Mouse (Mus musculus): ENCODE data around the gene Nprl2. TPM values are rescaled to one million over a fixed set of nuclear protein-coding genes. Genes with fewer than 3 reads are reported as not detected.

Gene Nprl2
- polyA plus RNA-seq, 1 experiment from 2014 or later = 34.6 TPM

GRCm38 (mm10) chr9:107504662-107505537 is 37.1 kb upstream of the Nprl2 start:
- TF ChIP-seq CTCF (IDR thresholded peaks at IDR 0.05; ENCODE audit: low read depth) = no peak
- WGBS = 62% methylated on average over 19 of the region's 19 CpGs
- peak; percentile 18 for DNase-seq
- H3K9me3 ChIP-seq (ENCODE audit: low read depth, low read length) = no peaks in the 10 kb centered on the region
- no peak overlapping the region for H3K27ac ChIP-seq (ENCODE audit: low read depth)
- no peak overlapping the region for H3K4me2 ChIP-seq
- no peak for ATAC-seq (ENCODE audit: insufficient read depth)
- H3K36me3 ChIP-seq (ENCODE audit: insufficient read depth) = no peaks in the 10 kb centered on the region
- H3K4me1 ChIP-seq (ENCODE audit: insufficient read depth) = 0 out of 2 replicates have a peak, but pooled peaks cover 3% of the 10 kb centered on the region
- H3K27me3 ChIP-seq (ENCODE audit: insufficient read depth, low read length) = no peaks in the 10 kb centered on the region; the same call in 1 of the 2 replicates
- no peak overlapping the region for H3K9ac ChIP-seq
- no peak overlapping the region for H3K4me3 ChIP-seq (ENCODE audit: low read depth, low read length)

- H3K27me3 ChIP-seq (ENCODE audit: insufficient read depth, low read length) = no peaks in the 10 kb centered on the region; the same call in 1 of the 2 replicates
- WGBS = 59% methylated on average over 10 of the region's 10 CpGs
- no peak overlapping the region for H3K9ac ChIP-seq
- no peak for ATAC-seq (ENCODE audit: insufficient read depth)
- no peak overlapping the region for H3K4me3 ChIP-seq (ENCODE audit: low read depth, low read length)
- no peaks in the 10 kb centered on the region for H3K36me3 ChIP-seq (ENCODE audit: insufficient read depth)
- no peak overlapping the region for H3K27ac ChIP-seq (ENCODE audit: low read depth)
- H3K4me1 ChIP-seq (ENCODE audit: insufficient read depth) = 0 out of 2 replicates have a peak, but pooled peaks cover 3% of the 10 kb centered on the region
- H3K4me2 ChIP-seq = no peak overlapping the region
- DNase-seq = no peak
- H3K9me3 ChIP-seq (ENCODE audit: low read depth, low read length) = no peaks in the 10 kb centered on the region
- no peak for TF ChIP-seq CTCF (IDR thresholded peaks at IDR 0.05; ENCODE audit: low read depth)
These were observed 33.8 kb upstream of the Nprl2 start for GRCm38 (mm10) chr9:107508266-107508665.

GRCm38 (mm10) chr9:107510384-107511100 is 31.5 kb upstream of the Nprl2 start:
- no peak overlapping the region for H3K4me2 ChIP-seq
- no peaks in the 10 kb centered on the region for H3K4me1 ChIP-seq (ENCODE audit: insufficient read depth)
- no peaks in the 10 kb centered on the region for H3K9me3 ChIP-seq (ENCODE audit: low read depth, low read length)
- no peak overlapping the region for H3K4me3 ChIP-seq (ENCODE audit: low read depth, low read length)
- no peaks in the 10 kb centered on the region for H3K27me3 ChIP-seq (ENCODE audit: insufficient read depth, low read length)
- WGBS = 75% methylated on average over 14 of the region's 14 CpGs
- ATAC-seq (ENCODE audit: insufficient read depth) (no peak), DNase-seq (no peak)
- H3K9ac ChIP-seq = no peak overlapping the region
- TF ChIP-seq CTCF (IDR thresholded peaks at IDR 0.05; ENCODE audit: low read depth) = 0 out of 2 replicates have a peak, but pooled peaks have one; percentile 3
- H3K36me3 ChIP-seq (ENCODE audit: insufficient read depth) = no peaks in the 10 kb centered on the region
- no peak overlapping the region for H3K27ac ChIP-seq (ENCODE audit: low read depth)

GRCm38 (mm10) chr9:107511436-107511835 is 30.6 kb upstream of the Nprl2 start:
- ATAC-seq (ENCODE audit: insufficient read depth) (no peak), DNase-seq (no peak)
- H3K4me3 ChIP-seq (ENCODE audit: low read depth, low read length) = no peak overlapping the region
- H3K27ac ChIP-seq (ENCODE audit: low read depth) = no peak overlapping the region
- no peaks in the 10 kb centered on the region for H3K27me3 ChIP-seq (ENCODE audit: insufficient read depth, low read length)
- no peak overlapping the region for H3K4me2 ChIP-seq
- H3K36me3 ChIP-seq (ENCODE audit: insufficient read depth) = no peaks in the 10 kb centered on the region
- WGBS = 40% methylated on average over 8 of the region's 8 CpGs
- no peak for TF ChIP-seq CTCF (IDR thresholded peaks at IDR 0.05; ENCODE audit: low read depth)
- H3K4me1 ChIP-seq (ENCODE audit: insufficient read depth) = no peaks in the 10 kb centered on the region
- no peak overlapping the region for H3K9ac ChIP-seq
- no peaks in the 10 kb centered on the region for H3K9me3 ChIP-seq (ENCODE audit: low read depth, low read length)

GRCm38 (mm10) chr9:107512326-107512725 is 29.7 kb upstream of the Nprl2 start:
- DNase-seq (no peak), ATAC-seq (ENCODE audit: insufficient read depth) (no peak)
- Histone ChIP-seq H3K27ac (ENCODE audit: low read depth) (no peak overlapping the region), H3K9ac (no peak overlapping the region), H3K4me3 (ENCODE audit: low read depth, low read length) (no peak overlapping the region), H3K36me3 (ENCODE audit: insufficient read depth) (no peaks in the 10 kb centered on the region), H3K4me1 (ENCODE audit: insufficient read depth) (no peaks in the 10 kb centered on the region), H3K9me3 (ENCODE audit: low read depth, low read length) (no peaks in the 10 kb centered on the region), H3K4me2 (no peak overlapping the region), H3K27me3 (ENCODE audit: insufficient read depth, low read length) (no peaks in the 10 kb centered on the region)
- 77% methylated on average over 16 of the region's 16 CpGs for WGBS
- no peak for TF ChIP-seq CTCF (IDR thresholded peaks at IDR 0.05; ENCODE audit: low read depth)

- H3K27me3 ChIP-seq (ENCODE audit: insufficient read depth, low read length) = no peaks in the 10 kb centered on the region
- no peak overlapping the region for H3K27ac ChIP-seq (ENCODE audit: low read depth)
- ATAC-seq (ENCODE audit: insufficient read depth) = peak; percentile 45
- 14% methylated on average over 14 of the region's 14 CpGs for WGBS
- no peak overlapping the region for H3K9ac ChIP-seq
- H3K9me3 ChIP-seq (ENCODE audit: low read depth, low read length) = no peaks in the 10 kb centered on the region
- no peak overlapping the region for H3K4me2 ChIP-seq
- DNase-seq = peak; percentile 90
- TF ChIP-seq CTCF (IDR thresholded peaks at IDR 0.05; ENCODE audit: low read depth) = peak; percentile 100
- no peak overlapping the region for H3K4me3 ChIP-seq (ENCODE audit: low read depth, low read length)
- no peaks in the 10 kb centered on the region for H3K4me1 ChIP-seq (ENCODE audit: insufficient read depth)
- no peaks in the 10 kb centered on the region for H3K36me3 ChIP-seq (ENCODE audit: insufficient read depth)
These were observed 27.6 kb upstream of the Nprl2 start for GRCm38 (mm10) chr9:107514303-107514955.
